Mouse (Mus musculus) kidney, postnatal 0 days (tissue): ENCODE measurements around the gene Gm43064. TPM values are rescaled to one million over a fixed set of nuclear protein-coding genes. Genes with fewer than 3 reads are reported as not detected.
"Not testable (repeated sequence)": the region's sequence is repeated elsewhere in the genome, so short reads cannot be mapped to it uniquely, and the experiment has no call there.

ENCODE experiments used
- ATAC-seq: fragments of 200-750 bp; cut with Nextera tagmentation; replicated peaks from 2 replicates; pipeline ENCODE4 v1.8.0; 2017; ENCODE audit warnings: low read depth, moderate number of reproducible peaks, moderate TSS enrichment, moderate library complexity; ENCODE audit not compliant: low FRiP score
- DNase-seq: peaks from one replicate; pipeline ENCODE4 v3.0.0-alpha.2; 2016; ENCODE audit warnings: low spot score
- H3K27ac ChIP-seq: fragments of 300-500 bp; sonication (generic); 2 replicates; pipeline ENCODE4 v1.5.1; 2014; ENCODE audit warnings: mild to moderate bottlenecking
- H3K27me3 ChIP-seq: fragments of 300-500 bp; sonication (generic); 2 replicates; pipeline ENCODE4 v1.6.1; 2014; ENCODE audit warnings: low read length, mixed read lengths; ENCODE audit not compliant: insufficient read depth
- H3K36me3 ChIP-seq: fragments of 300-500 bp; sonication (generic); 2 replicates; pipeline ENCODE4 v1.6.1; 2014; ENCODE audit warnings: low read length, mixed read lengths; ENCODE audit not compliant: insufficient read depth
- H3K4me1 ChIP-seq: fragments of 300-500 bp; sonication (generic); replicated peaks from 2 replicates; pipeline ENCODE4 v1.6.1; 2014; ENCODE audit warnings: antibody characterized with exemption, low read length, mixed read lengths; ENCODE audit not compliant: insufficient read depth
- H3K4me2 ChIP-seq: fragments of 300-500 bp; sonication (generic); 2 replicates; pipeline ENCODE4 v1.6.1; 2014; ENCODE audit warnings: mild to moderate bottlenecking, low read length, moderate library complexity, mixed read lengths
- H3K4me3 ChIP-seq: fragments of 300-500 bp; sonication (generic); replicated peaks from 2 replicates; pipeline ENCODE4 v1.5.1; 2014; ENCODE audit warnings: low read depth, low read length
- H3K9ac ChIP-seq: fragments of 300-500 bp; sonication (generic); 2 replicates; pipeline ENCODE4 v1.6.1; 2014; ENCODE audit warnings: low read depth, low read length
- H3K9me3 ChIP-seq: fragments of 300-500 bp; sonication (generic); replicated peaks from 2 replicates; pipeline ENCODE4 v1.6.1; 2016; ENCODE audit warnings: low read length, inconsistent platforms, mixed read lengths
- CTCF ChIP-seq: IDR thresholded peaks from 2 replicates; pipeline ENCODE4 v1.5.1; 2016; ENCODE audit warnings: antibody characterized with exemption, low read depth, mild to moderate bottlenecking, moderate library complexity
- WGBS: fragments of 180-500 bp; shearing (Covaris S2); extraction: QIAGEN DNeasy Blood & Tissue Kit; methylation state at CpG from one replicate; pipeline ENCODE4 v1.1.7; 2014; 5-methylcytosine and 5-hydroxymethylcytosine counted together
- polyA plus RNA-seq: library from polyadenylated mRNA; unstranded; fragments of >200 nt; fragmentation: Nextera tagmentation; extraction: Ambion mirVana; gene quantifications from 2 replicates; pipeline ENCODE4 v1.2.1, GENCODE M21; 2015

Gene Gm43064
- polyA plus RNA-seq, 1 experiment from 2014 or later: 0.12 TPM

GRCm38 (mm10) chr3:103787225-103787624 is 22.1 kb upstream of the Gm43064 start:
- Histone ChIP-seq H3K4me2 (no peak overlapping the region), H3K36me3 (no peaks in the 10 kb centered on the region), H3K9ac (no peak overlapping the region), H3K9me3 (no peaks in the 10 kb centered on the region), H3K4me1 (0 out of 2 replicates have a peak, but pooled peaks cover 8% of the 10 kb centered on the region), H3K4me3 (no peak overlapping the region), H3K27ac (no peak overlapping the region), H3K27me3 (no peaks in the 10 kb centered on the region)
- WGBS: 54% methylated on average over 7 of the region's 7 CpGs
- DNase-seq (no peak), ATAC-seq (no peak)
- TF ChIP-seq CTCF: no peak

- Histone ChIP-seq H3K4me1 (0 out of 2 replicates have a peak, but pooled peaks cover 8% of the 10 kb centered on the region), H3K9ac (no peak overlapping the region), H3K9me3 (no peaks in the 10 kb centered on the region), H3K4me2 (peak overlapping the region; percentile 66), H3K27ac (0 out of 2 replicates have a peak overlapping the region, but pooled peaks have one; percentile 91), H3K4me3 (peak overlapping the region; percentile 97; the same call in 1 of the 2 replicates), H3K27me3 (no peaks in the 10 kb centered on the region), H3K36me3 (no peaks in the 10 kb centered on the region)
- 66% methylated on average over 7 of the region's 7 CpGs for WGBS
- TF ChIP-seq CTCF: no peak
- no peak for ATAC-seq
- no peak for DNase-seq
These were observed 20.3 kb upstream of the Gm43064 start for GRCm38 (mm10) chr3:103789096-103789495.

- Histone ChIP-seq H3K4me3 (peak overlapping the region; percentile 97), H3K4me2 (peak overlapping the region; percentile 66), H3K27me3 (no peaks in the 10 kb centered on the region), H3K9ac (peak overlapping the region; percentile 97), H3K27ac (peak overlapping the region; percentile 91), H3K9me3 (no peaks in the 10 kb centered on the region), H3K36me3 (no peaks in the 10 kb centered on the region), H3K4me1 (0 out of 2 replicates have a peak, but pooled peaks cover 8% of the 10 kb centered on the region)
- TF ChIP-seq CTCF: no peak
- ATAC-seq (no peak), DNase-seq (peak; percentile 82)
- WGBS: under 1% methylated on average over 14 of the region's 14 CpGs
These were observed 19.5 kb upstream of the Gm43064 start for GRCm38 (mm10) chr3:103789891-103790345.

GRCm38 (mm10) chr3:103790346-103791145 is 18.8 kb upstream of the Gm43064 start:
- no peaks in the 10 kb centered on the region for H3K36me3 ChIP-seq
- H3K4me2 ChIP-seq: peak overlapping the region; percentile 66
- H3K27ac ChIP-seq: peak overlapping the region; percentile 91
- no peaks in the 10 kb centered on the region for H3K9me3 ChIP-seq
- peak overlapping the region; percentile 97 for H3K4me3 ChIP-seq
- no peak for TF ChIP-seq CTCF
- peak overlapping the region; percentile 97 for H3K9ac ChIP-seq
- DNase-seq: peak; percentile 39
- H3K27me3 ChIP-seq: no peaks in the 10 kb centered on the region
- WGBS: under 1% methylated on average over 56 of the region's 61 CpGs
- 0 out of 2 replicates have a peak, but pooled peaks cover 8% of the 10 kb centered on the region for H3K4me1 ChIP-seq
- ATAC-seq: peak; percentile 77

- Histone ChIP-seq H3K4me3 (peak within 1 kb of the TSS; percentile 97), H3K9ac (peak within 1 kb of the TSS; percentile 97), H3K27ac (peak within 1 kb of the TSS; percentile 91), H3K4me2 (peak within 1 kb of the TSS; percentile 66), H3K4me1 (0 out of 2 replicates have a peak, but pooled peaks cover 8% of the 10 kb centered on the region), H3K27me3 (no peaks in the 10 kb centered on the region), H3K9me3 (no peaks in the 10 kb centered on the region), H3K36me3 (no peaks in the 10 kb centered on the region)
- WGBS: 11% methylated on average over 43 of the region's 49 CpGs
- ATAC-seq (peak; percentile 96), DNase-seq (peak; percentile 97)
- TF ChIP-seq CTCF: no peak
These were observed 17.9 kb upstream of the Gm43064 start, which contains the start of gene Hipk1 for GRCm38 (mm10) chr3:103791230-103792110. TSS of gene Hipk1 (minus strand) at chr3:103791563.

GRCm38 (mm10) chr3:103792111-103792406 is 17.3 kb upstream of the Gm43064 start:
- H3K4me3 ChIP-seq, H3K4me1 ChIP-seq, ATAC-seq, H3K36me3 ChIP-seq, H3K27me3 ChIP-seq, H3K9me3 ChIP-seq, H3K9ac ChIP-seq, H3K27ac ChIP-seq, DNase-seq: not testable (repeated sequence)
- H3K4me2 ChIP-seq: peak overlapping the region; percentile 66; the same call in 1 of the 2 replicates
- WGBS: 88% methylated on average over 5 of the region's 5 CpGs
